Mouse (Mus musculus): ENCODE data around the gene Def8. TPM values are rescaled to one million over a fixed set of nuclear protein-coding genes. Genes with fewer than 3 reads are reported as not detected.
"Not testable (repeated sequence)": the region's sequence is repeated elsewhere in the genome, so short reads cannot be mapped to it uniquely, and the experiment has no call there.

Def8 gene
- total and polyA plus RNA-seq, 2 experiments from 2014 or later = 35.0 to 41.4 TPM

DNA sequence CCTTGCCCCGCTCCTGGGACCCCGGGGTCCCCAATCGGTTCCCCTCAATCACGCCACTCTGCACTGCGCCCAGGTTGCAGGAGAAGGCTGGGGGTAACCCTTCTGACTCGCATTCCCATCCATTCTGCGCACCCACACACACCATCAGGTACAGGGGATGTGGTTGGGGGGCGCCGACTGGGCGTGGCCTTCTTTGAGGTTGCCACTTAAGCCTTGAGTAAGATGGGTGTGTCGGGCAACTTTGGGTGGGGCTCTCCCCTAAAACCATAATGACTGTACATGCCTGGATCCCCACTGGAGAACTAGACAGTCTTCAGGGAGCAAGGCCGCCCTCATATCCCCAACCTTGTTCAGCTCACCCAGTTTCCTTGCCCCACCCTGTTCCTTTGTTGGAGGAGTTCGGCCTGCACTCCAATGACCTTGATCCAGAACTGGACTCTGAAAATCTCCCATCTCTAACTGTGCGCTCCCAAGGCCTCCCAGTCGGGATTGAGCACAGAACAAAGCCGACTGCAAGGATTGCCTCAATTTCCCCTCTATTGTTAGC is 11.5 kb upstream of the Def8 start:
- Histone ChIP-seq H3K4me1 (ENCODE audit: insufficient read depth) (peaks cover 14% of the 10 kb centered on the region; the same call in 1 of the 2 replicates), H3K9me3 (ENCODE audit: low read length) (no peaks in the 10 kb centered on the region), H3K4me3 (ENCODE audit: low read depth, low read length) (peak overlapping the region; percentile 72), H3K27me3 (ENCODE audit: insufficient read depth, low read length) (no peaks in the 10 kb centered on the region), H3K9ac (peak overlapping the region; percentile 99), H3K27ac (ENCODE audit: low read depth, low read length) (peak overlapping the region; percentile 98), H3K4me2 (ENCODE audit: low read depth) (peak overlapping the region; percentile 90), H3K36me3 (ENCODE audit: insufficient read depth) (peaks cover 1% of the 10 kb centered on the region; the same call in 1 of the 2 replicates)
- peak; percentile 49 for ATAC-seq
- TF ChIP-seq CTCF (IDR thresholded peaks at IDR 0.05; ENCODE audit: low read depth) = no peak
- WGBS = 2% methylated on average over 16 of the region's 16 CpGs
- DNase-seq = peak; percentile 77

DNA sequence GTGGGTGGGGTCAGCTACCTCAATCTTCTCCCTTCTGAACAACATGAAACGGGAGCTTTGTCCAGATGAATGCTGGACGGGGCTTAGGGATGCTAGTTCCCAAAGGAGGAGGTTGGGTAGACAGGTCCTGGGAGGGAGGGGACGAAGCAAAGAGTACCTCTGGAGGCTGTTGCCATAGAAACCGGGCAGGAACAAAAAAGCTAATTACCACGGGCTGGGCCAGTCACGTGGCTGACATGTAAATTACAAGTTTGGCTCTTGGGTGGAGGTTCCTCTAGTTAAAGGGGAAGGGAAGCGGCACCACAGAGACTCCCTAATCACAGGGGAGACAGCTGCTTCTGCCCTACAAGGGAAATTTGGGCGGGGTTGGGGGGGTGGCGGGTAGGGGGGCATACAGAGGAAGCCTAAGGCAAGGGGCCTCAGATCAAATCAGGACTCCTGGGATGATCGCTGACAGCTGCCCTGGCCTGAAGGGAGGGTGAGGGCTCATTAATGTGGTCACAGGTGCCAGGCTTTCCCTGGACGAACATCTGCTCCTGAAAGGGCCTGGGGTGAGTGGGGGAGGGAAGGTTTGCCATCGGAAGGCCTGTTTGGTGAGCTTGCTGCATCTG is 10.7 kb upstream of the Def8 start:
- Histone ChIP-seq H3K9ac (peak overlapping the region; percentile 99), H3K9me3 (ENCODE audit: low read length) (no peaks in the 10 kb centered on the region), H3K4me3 (ENCODE audit: low read depth, low read length) (peak overlapping the region; percentile 72), H3K27me3 (ENCODE audit: insufficient read depth, low read length) (no peaks in the 10 kb centered on the region), H3K36me3 (ENCODE audit: insufficient read depth) (peaks cover 8% of the 10 kb centered on the region; the same call in 1 of the 2 replicates), H3K27ac (ENCODE audit: low read depth, low read length) (peak overlapping the region; percentile 98), H3K4me2 (ENCODE audit: low read depth) (peak overlapping the region; percentile 90), H3K4me1 (ENCODE audit: insufficient read depth) (peaks cover 14% of the 10 kb centered on the region; the same call in 1 of the 2 replicates)
- whole genome bisulfite sequencing = under 1% methylated on average over 11 of the region's 12 CpGs
- DNase-seq = peak; percentile 91
- peak; percentile 26 for ATAC-seq
- TF ChIP-seq CTCF (IDR thresholded peaks at IDR 0.05; ENCODE audit: low read depth) = no peak

GRCm38 (mm10) chr8:123414255-123414654 is 9.1 kb upstream of the Def8 start:
- Histone ChIP-seq H3K4me2 (ENCODE audit: low read depth) (peak overlapping the region; percentile 90), H3K27me3 (ENCODE audit: insufficient read depth, low read length) (no peaks in the 10 kb centered on the region), H3K27ac (ENCODE audit: low read depth, low read length) (peak overlapping the region; percentile 98), H3K4me3 (ENCODE audit: low read depth, low read length) (peak overlapping the region; percentile 72), H3K9me3 (ENCODE audit: low read length) (no peaks in the 10 kb centered on the region), H3K4me1 (ENCODE audit: insufficient read depth) (peaks cover 10% of the 10 kb centered on the region; the same call in 1 of the 2 replicates), H3K36me3 (ENCODE audit: insufficient read depth) (peaks cover 24% of the 10 kb centered on the region), H3K9ac (peak overlapping the region; percentile 99)
- TF ChIP-seq CTCF (IDR thresholded peaks at IDR 0.05; ENCODE audit: low read depth) = no peak
- DNase-seq (no peak), ATAC-seq (no peak)
- 8% methylated on average over 9 of the region's 9 CpGs for WGBS

- not testable (repeated sequence) for ATAC-seq; DNase-seq; H3K27ac ChIP-seq (ENCODE audit: low read depth, low read length); H3K4me1 ChIP-seq (ENCODE audit: insufficient read depth); H3K9me3 ChIP-seq (ENCODE audit: low read length); H3K9ac ChIP-seq; H3K27me3 ChIP-seq (ENCODE audit: insufficient read depth, low read length)
- H3K4me3 ChIP-seq (ENCODE audit: low read depth, low read length) = peak overlapping the region; percentile 72
- peak overlapping the region; percentile 90 for H3K4me2 ChIP-seq (ENCODE audit: low read depth)
- 83% methylated on average over 5 of the region's 5 CpGs for WGBS
- peaks cover 33% of the 10 kb centered on the region for H3K36me3 ChIP-seq (ENCODE audit: insufficient read depth)
- TF ChIP-seq CTCF (IDR thresholded peaks at IDR 0.05; ENCODE audit: low read depth) = 0 out of 2 replicates have a peak, but pooled peaks have one; percentile 31
Measured at GRCm38 (mm10) chr8:123414997-123415696, 8.2 kb upstream of the Def8 start.

GRCm38 (mm10) chr8:123415967-123416943 is 7.1 kb upstream of the Def8 start:
- peak; percentile 74 for DNase-seq
- Histone ChIP-seq H3K36me3 (ENCODE audit: insufficient read depth) (peaks cover 44% of the 10 kb centered on the region), H3K4me1 (ENCODE audit: insufficient read depth) (no peaks in the 10 kb centered on the region), H3K9ac (no peak overlapping the region), H3K9me3 (ENCODE audit: low read length) (no peaks in the 10 kb centered on the region), H3K27ac (ENCODE audit: low read depth, low read length) (no peak overlapping the region), H3K27me3 (ENCODE audit: insufficient read depth, low read length) (no peaks in the 10 kb centered on the region), H3K4me3 (ENCODE audit: low read depth, low read length) (peak overlapping the region; percentile 6; the same call in 1 of the 2 replicates), H3K4me2 (ENCODE audit: low read depth) (peak overlapping the region; percentile 90)
- WGBS = 81% methylated on average over 8 of the region's 8 CpGs
- no peak for ATAC-seq
- peak; percentile 70 for TF ChIP-seq CTCF (IDR thresholded peaks at IDR 0.05; ENCODE audit: low read depth)

DNA sequence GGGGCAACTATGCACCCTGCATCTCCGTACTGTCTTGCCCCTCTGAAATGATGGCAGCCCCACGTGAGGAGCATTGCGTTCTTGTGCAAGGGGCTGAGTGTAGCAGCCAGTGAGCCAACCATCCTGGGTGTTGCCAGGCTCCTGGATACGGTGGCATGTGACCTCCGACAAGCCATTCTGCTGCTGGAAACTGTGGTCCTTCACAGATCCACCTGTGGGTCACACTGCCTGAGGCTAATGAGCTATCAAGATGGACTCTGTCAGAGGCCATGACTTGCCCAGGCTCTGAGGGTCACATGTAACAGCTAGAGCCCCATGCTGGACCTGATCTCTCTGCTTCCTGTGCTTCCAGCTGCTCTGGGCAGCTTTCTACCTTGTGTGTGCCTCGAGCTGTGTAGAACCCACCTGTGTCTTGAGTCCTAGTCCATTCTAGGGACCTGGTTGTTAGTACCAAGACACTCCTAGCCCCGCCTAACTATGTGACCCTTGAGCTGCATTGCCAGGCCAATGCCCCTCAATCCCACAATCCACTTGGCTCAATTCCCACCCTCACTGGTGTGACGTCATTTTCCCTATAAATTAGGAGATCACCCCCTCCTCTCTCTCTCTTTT is 6.3 kb upstream of the Def8 start:
- Histone ChIP-seq H3K9me3 (ENCODE audit: low read length) (no peaks in the 10 kb centered on the region), H3K27me3 (ENCODE audit: insufficient read depth, low read length) (no peaks in the 10 kb centered on the region), H3K36me3 (ENCODE audit: insufficient read depth) (peaks cover 51% of the 10 kb centered on the region), H3K4me1 (ENCODE audit: insufficient read depth) (no peaks in the 10 kb centered on the region), H3K4me2 (ENCODE audit: low read depth) (peak overlapping the region; percentile 90), H3K4me3 (ENCODE audit: low read depth, low read length) (peak overlapping the region; percentile 5; the same call in 1 of the 2 replicates), H3K27ac (ENCODE audit: low read depth, low read length) (no peak overlapping the region), H3K9ac (no peak overlapping the region)
- no peak for TF ChIP-seq CTCF (IDR thresholded peaks at IDR 0.05; ENCODE audit: low read depth)
- no peak for DNase-seq
- WGBS = 72% methylated on average over 8 of the region's 8 CpGs
- ATAC-seq = no peak

All from forebrain, postnatal 0 days (tissue).